Mouse (Mus musculus) CH12.LX (cell line): Measurements from ENCODE around the gene Nt5c2. TPM values are rescaled to one million over a fixed set of nuclear protein-coding genes. Genes with fewer than 3 reads are reported as not detected.

Source experiments
- DNase-seq: peaks from one replicate; pipeline ENCODE4 v3.0.0-alpha.2; 2013; ENCODE audit errors: extremely low read depth
- H3K27ac ChIP-seq: 2 replicates; pipeline ENCODE4 v1.5.1; 2012; ENCODE audit warnings: low read depth, mild to moderate bottlenecking, control low read depth, moderate library complexity; ENCODE audit not compliant: insufficient read depth
- H3K27me3 ChIP-seq: replicated peaks from 2 replicates; pipeline ENCODE3; 2012; ENCODE audit warnings: inconsistent platforms
- H3K36me3 ChIP-seq, 2 experiments: replicated peaks in 1 of 2; 2 replicates each; pipeline versions ENCODE3 to v1.6.1; 2012; ENCODE audit warnings: inconsistent platforms in 1 of 2, low read length in 1 of 2, mild to moderate bottlenecking in 1 of 2, mixed read lengths in 1 of 2, moderate library complexity in 1 of 2; ENCODE audit not compliant: control insufficient read depth in 1 of 2, insufficient read depth in 1 of 2
- H3K4me1 ChIP-seq, 2 experiments: 2 replicates each; pipeline ENCODE4 v1.6.1; 2012; ENCODE audit warnings: inconsistent platforms in 1 of 2, moderate library complexity in 1 of 2; ENCODE audit not compliant: insufficient read depth in 2 of 2, control insufficient read depth in 1 of 2
- H3K4me2 ChIP-seq: 2 replicates; pipeline ENCODE4 v1.6.1; 2012; ENCODE audit warnings: low read depth, mild to moderate bottlenecking, control low read depth; ENCODE audit not compliant: poor library complexity, insufficient read depth, severe bottlenecking
- H3K4me3 ChIP-seq, 3 experiments: fragments of 150-350 bp in 1 of 3; sonication (generic) in 1 of 3; replicated peaks in 1 of 3; 2 replicates each; pipeline versions ENCODE3 to v1.5.1; 2011 to 2012; ENCODE audit warnings: low read depth in 2 of 3, low read length in 2 of 3, mild to moderate bottlenecking in 2 of 3, moderate library complexity in 2 of 3, control low read depth in 1 of 3, improper control_type of control experiment in 1 of 3, inconsistent platforms in 1 of 3, mixed read lengths in 1 of 3; ENCODE audit not compliant: poor library complexity in 1 of 3
- H3K79me2 ChIP-seq: replicated peaks from 2 replicates; pipeline ENCODE4 v1.6.1; 2012; ENCODE audit warnings: mild to moderate bottlenecking, moderate library complexity; ENCODE audit not compliant: control insufficient read depth, poor library complexity, insufficient read depth, severe bottlenecking; ENCODE audit errors: extremely low read depth
- H3K9ac ChIP-seq: 2 replicates; pipeline ENCODE4 v1.6.1; 2012; ENCODE audit warnings: low read depth, mild to moderate bottlenecking, control low read depth, moderate library complexity; ENCODE audit not compliant: insufficient read depth
- H3K9me3 ChIP-seq: replicated peaks from 2 replicates; pipeline ENCODE3; 2012; ENCODE audit warnings: low read length, inconsistent platforms, mixed read lengths
- E2F4 ChIP-seq: IDR thresholded peaks from 2 replicates; pipeline ENCODE4 v1.6.1; 2011; ENCODE audit warnings: low read depth, low read length, improper control_type of control experiment; ENCODE audit not compliant: insufficient replicate concordance
- ELF1 ChIP-seq: IDR thresholded peaks from 2 replicates; pipeline ENCODE4 v1.6.1; 2014; ENCODE audit warnings: low read depth, mild to moderate bottlenecking, inconsistent platforms, low read length, improper control_type of control experiment
- EP300 ChIP-seq: IDR thresholded peaks from 2 replicates; pipeline ENCODE4 v1.6.1; 2011; ENCODE audit warnings: low read length, improper control_type of control experiment
- GABPA ChIP-seq: IDR thresholded peaks from 2 replicates; pipeline ENCODE4 v1.6.1; 2012; ENCODE audit warnings: low read depth, low read length, improper control_type of control experiment, inconsistent platforms; ENCODE audit not compliant: insufficient replicate concordance
- IRF4 ChIP-seq: IDR thresholded peaks from 2 replicates; pipeline ENCODE4 v1.6.1; 2014; ENCODE audit warnings: low read depth, mild to moderate bottlenecking, inconsistent platforms, low read length, improper control_type of control experiment
- JUND ChIP-seq: conservative IDR thresholded peaks from 2 replicates; pipeline ENCODE4 v1.6.1; 2011; ENCODE audit warnings: low read depth, low read length, improper control_type of control experiment
- KAT2A ChIP-seq: IDR thresholded peaks from 2 replicates; pipeline ENCODE4 v1.6.1; 2012; ENCODE audit warnings: low read length, improper control_type of control experiment, inconsistent platforms; ENCODE audit not compliant: insufficient replicate concordance
- MAFK ChIP-seq: IDR thresholded peaks from 2 replicates; pipeline ENCODE4 v1.6.1; 2011; ENCODE audit warnings: low read length, improper control_type of control experiment; ENCODE audit not compliant: insufficient replicate concordance
- MAZ ChIP-seq: IDR thresholded peaks from 2 replicates; pipeline ENCODE4 v1.6.1; 2012; ENCODE audit warnings: low read depth, mild to moderate bottlenecking, inconsistent platforms, low read length, improper control_type of control experiment, moderate library complexity
- MEF2A ChIP-seq: IDR thresholded peaks from 2 replicates; pipeline ENCODE4 v1.6.1; 2014; ENCODE audit warnings: low read depth, mild to moderate bottlenecking, inconsistent platforms, low read length, improper control_type of control experiment, borderline replicate concordance
- PAX5 ChIP-seq: IDR thresholded peaks from 2 replicates; pipeline ENCODE4 v1.6.1; 2012; ENCODE audit warnings: low read length, inconsistent platforms, mixed read lengths
- POLR2A ChIP-seq: IDR thresholded peaks from 2 replicates; pipeline ENCODE4 v1.6.1; 2011; ENCODE audit warnings: low read depth, mild to moderate bottlenecking, improper control_type of control experiment, low read length
- POLR2AphosphoS2 ChIP-seq: IDR thresholded peaks from 2 replicates; pipeline ENCODE4 v1.6.1; 2011; ENCODE audit warnings: low read depth, low read length, improper control_type of control experiment
- RCOR1 ChIP-seq: conservative IDR thresholded peaks from 2 replicates; pipeline ENCODE4 v1.6.1; 2012; ENCODE audit warnings: low read depth, mild to moderate bottlenecking, inconsistent platforms, low read length, improper control_type of control experiment
- TCF12 ChIP-seq: IDR thresholded peaks from 2 replicates; pipeline ENCODE4 v1.6.1; 2014; ENCODE audit warnings: low read depth, mild to moderate bottlenecking, inconsistent platforms, low read length, improper control_type of control experiment
- USF1 ChIP-seq: IDR thresholded peaks from 2 replicates; pipeline ENCODE4 v1.6.1; 2014; ENCODE audit warnings: low read depth, mild to moderate bottlenecking, inconsistent platforms, low read length, improper control_type of control experiment
- USF2 ChIP-seq: conservative IDR thresholded peaks from 2 replicates; pipeline ENCODE4 v1.6.1; 2011; ENCODE audit warnings: low read depth, low read length, improper control_type of control experiment
- ZKSCAN1 ChIP-seq: IDR thresholded peaks from 2 replicates; pipeline ENCODE4 v1.6.1; 2012; ENCODE audit warnings: low read depth, inconsistent platforms, low read length, improper control_type of control experiment, borderline replicate concordance
- ZNF384 ChIP-seq: IDR thresholded peaks from 2 replicates; pipeline ENCODE4 v1.6.1; 2012; ENCODE audit warnings: low read depth, low read length, improper control_type of control experiment, inconsistent platforms
- dilution Hi-C: fragments of 300-500 bp; cut with MboI; formaldehyde crosslinking; loops from 2 replicates; pipeline ENCODE4 v1.14.3; 2020; ENCODE audit warnings: low sequenced_read_pairs; ENCODE audit not compliant: extremely low pct_unique_long_range_greater_than_20kb, extremely low pct_ligation_motif_present
- in situ Hi-C: fragments of 300-500 bp; cut with MboI; formaldehyde crosslinking; loops from 3 replicates; pipeline ENCODE4 v1.14.3; 2019; ENCODE audit warnings: low sequenced_read_pairs, low pct_ligation_motif_present, low pct_unique_long_range_greater_than_20kb, mixed read lengths
- polyA plus RNA-seq: library from polyadenylated mRNA; unstranded; fragments of >175 nt; gene quantifications from 2 replicates; pipeline ENCODE4 v1.2.1, GENCODE M21; 2012; ENCODE audit warnings: low read depth; ENCODE audit not compliant: insufficient read length
- total RNA-seq, 2 experiments: library from RNA; depleted of rRNA; stranded (reverse); fragments of 300-350 nt in 1 of 2; fragments of >200 nt in 1 of 2; gene quantifications; 2 replicates each; pipeline ENCODE4 v1.2.3; 2012 to 2014

The Nt5c2 gene
- total and polyA plus RNA-seq, 3 experiments, result 15.1 to 62.9 (median 21.1) TPM

GRCm38 (mm10) chr19:46934025-46934424, 80.9 kb downstream of the Nt5c2 start:
- dilution Hi-C loops, result no loop called here
- no peaks in the 10 kb centered on the region; the same call in 1 of the 2 replicates for H3K79me2 ChIP-seq
- no peak for DNase-seq
- no peak for TF ChIP-seq ELF1
- TF ChIP-seq MEF2A, result no peak
- TF ChIP-seq POLR2A, result no peak
- no peak for TF ChIP-seq KAT2A
- TF ChIP-seq USF1, result no peak
- no peak for TF ChIP-seq GABPA
- TF ChIP-seq EP300, result no peak
- TF ChIP-seq, all 38 proteins: peak for 0
- no peaks in the 10 kb centered on the region for H3K27me3 ChIP-seq
- no peak overlapping the region for H3K27ac ChIP-seq
- H3K9ac ChIP-seq, result no peak overlapping the region
- H3K36me3 ChIP-seq, result peaks cover 0 to 40% of the 10 kb centered on the region in 2 experiments
- H3K4me3 ChIP-seq, result no peak overlapping the region
- no peak overlapping the region for H3K4me2 ChIP-seq
- in situ Hi-C loops, result no loop called here
- H3K9me3 ChIP-seq, result no peaks in the 10 kb centered on the region
- H3K4me1 ChIP-seq, result peaks cover 0 to 6% of the 10 kb centered on the region in 2 experiments; a peak in 1 of 4 replicates

GRCm38 (mm10) chr19:46932608-46933007, 82.3 kb downstream of the Nt5c2 start:
- Histone ChIP-seq H3K9ac (no peak overlapping the region), H3K9me3 (no peaks in the 10 kb centered on the region), H3K27ac (no peak overlapping the region), H3K36me3 (peaks cover 0 to 35% of the 10 kb centered on the region in 2 experiments), H3K4me2 (no peak overlapping the region), H3K27me3 (no peaks in the 10 kb centered on the region), H3K4me1 (peaks cover 0 to 10% of the 10 kb centered on the region in 2 experiments; a peak in 1 of 4 replicates), H3K79me2 (no peaks in the 10 kb centered on the region; the same call in 1 of the 2 replicates), H3K4me3 (no peak overlapping the region)
- dilution Hi-C loops (no loop called here), in situ Hi-C loops (no loop called here)
- no peak for DNase-seq
- TF ChIP-seq TCF12, result no peak
- TF ChIP-seq ZNF384, result no peak
- no peak for TF ChIP-seq POLR2AphosphoS2
- no peak for TF ChIP-seq USF1
- TF ChIP-seq MAFK, result no peak
- TF ChIP-seq PAX5, result no peak
- no peak for TF ChIP-seq EP300

- dilution Hi-C loops, result no loop called here
- H3K9ac ChIP-seq, result no peak overlapping the region
- H3K4me1 ChIP-seq, result peaks cover 0 to 28% of the 10 kb centered on the region in 2 experiments; a peak in 3 of 4 replicates
- H3K27ac ChIP-seq, result no peak overlapping the region
- H3K4me2 ChIP-seq, result no peak overlapping the region
- peaks cover 0 to 30% of the 10 kb centered on the region in 2 experiments for H3K36me3 ChIP-seq
- no peak for DNase-seq
- no peaks in the 10 kb centered on the region for H3K79me2 ChIP-seq
- no peak overlapping the region for H3K4me3 ChIP-seq
- no peaks in the 10 kb centered on the region for H3K27me3 ChIP-seq
- no peaks in the 10 kb centered on the region for H3K9me3 ChIP-seq
- TF ChIP-seq TCF12, result no peak
- no peak for TF ChIP-seq E2F4
- no peak for TF ChIP-seq USF2
- no peak for TF ChIP-seq JUND
- TF ChIP-seq POLR2A, result no peak
- TF ChIP-seq MAZ, result no peak
- no peak for TF ChIP-seq ELF1
- TF ChIP-seq IRF4, result no peak
- TF ChIP-seq EP300, result no peak
- no peak for TF ChIP-seq POLR2AphosphoS2
- TF ChIP-seq ZNF384, result no peak
- no peak for TF ChIP-seq GABPA
- no peak for TF ChIP-seq RCOR1
- no peak for TF ChIP-seq ZKSCAN1
- TF ChIP-seq, all 38 proteins: peak for 0
- in situ Hi-C loops, result no loop called here
These were observed 84.9 kb downstream of the Nt5c2 start for GRCm38 (mm10) chr19:46930026-46930425.
